Mouse (Mus musculus) embryo, embryonic 9.5 days (tissue): ENCODE measurements around the gene Trak2.
"Not testable (repeated sequence)": the region's sequence is repeated elsewhere in the genome, so short reads cannot be mapped to it uniquely, and the experiment has no call there.

ENCODE experiments used
- DNase-seq: peaks from one replicate; pipeline ENCODE4 v3.0.0-alpha.2; 2017; ENCODE audit errors: extremely low spot score

Trak2 gene

GRCm38 (mm10) chr1:58953686-58954434, 19.4 kb downstream of the Trak2 start:
- no peak for DNase-seq

- no peak for DNase-seq
These were observed 20.2 kb downstream of the Trak2 start for GRCm38 (mm10) chr1:58952997-58953396.

- no peak for DNase-seq
These were observed 20.7 kb downstream of the Trak2 start for GRCm38 (mm10) chr1:58952526-58952925.

GRCm38 (mm10) chr1:58951841-58952240, 21.4 kb downstream of the Trak2 start:
- no peak for DNase-seq

GRCm38 (mm10) chr1:58950899-58951648, 22.2 kb downstream of the Trak2 start:
- DNase-seq, result peak; percentile 34

GRCm38 (mm10) chr1:58949561-58950106, 23.6 kb downstream of the Trak2 start:
- no peak for DNase-seq

GRCm38 (mm10) chr1:58946718-58947117, 26.5 kb downstream of the Trak2 start:
- no peak for DNase-seq

- no peak for DNase-seq
These were observed 27.1 kb downstream of the Trak2 start for GRCm38 (mm10) chr1:58945960-58946670.

GRCm38 (mm10) chr1:58945523-58945922, 27.7 kb downstream of the Trak2 start:
- DNase-seq, result no peak

- no peak for DNase-seq
These were observed 35.6 kb downstream of the Trak2 start for GRCm38 (mm10) chr1:58937606-58938099.

- no peak for DNase-seq
These were observed 36.3 kb downstream of the Trak2 start for GRCm38 (mm10) chr1:58936746-58937605.

- no peak for DNase-seq
These were observed 46.6 kb downstream of the Trak2 start for GRCm38 (mm10) chr1:58926664-58927063.

- no peak for DNase-seq
These were observed 55.7 kb downstream of the Trak2 start for GRCm38 (mm10) chr1:58917566-58917965.

- no peak for DNase-seq
These were observed 63.5 kb downstream of the Trak2 start for GRCm38 (mm10) chr1:58909636-58910272.

- DNase-seq, result no peak
These were observed 69.5 kb downstream of the Trak2 start for GRCm38 (mm10) chr1:58903681-58904080.

GRCm38 (mm10) chr1:58897561-58897960, 75.7 kb downstream of the Trak2 start:
- DNase-seq, result peak; percentile 24

GRCm38 (mm10) chr1:58892386-58892785, 80.8 kb downstream of the Trak2 start:
- not testable (repeated sequence) for DNase-seq

- not testable (repeated sequence) for DNase-seq
These were observed 81.6 kb downstream of the Trak2 start for GRCm38 (mm10) chr1:58891481-58892170.

GRCm38 (mm10) chr1:58890697-58891290, 82.4 kb downstream of the Trak2 start:
- DNase-seq, result not testable (repeated sequence)
